In the genomic region with DNA sequence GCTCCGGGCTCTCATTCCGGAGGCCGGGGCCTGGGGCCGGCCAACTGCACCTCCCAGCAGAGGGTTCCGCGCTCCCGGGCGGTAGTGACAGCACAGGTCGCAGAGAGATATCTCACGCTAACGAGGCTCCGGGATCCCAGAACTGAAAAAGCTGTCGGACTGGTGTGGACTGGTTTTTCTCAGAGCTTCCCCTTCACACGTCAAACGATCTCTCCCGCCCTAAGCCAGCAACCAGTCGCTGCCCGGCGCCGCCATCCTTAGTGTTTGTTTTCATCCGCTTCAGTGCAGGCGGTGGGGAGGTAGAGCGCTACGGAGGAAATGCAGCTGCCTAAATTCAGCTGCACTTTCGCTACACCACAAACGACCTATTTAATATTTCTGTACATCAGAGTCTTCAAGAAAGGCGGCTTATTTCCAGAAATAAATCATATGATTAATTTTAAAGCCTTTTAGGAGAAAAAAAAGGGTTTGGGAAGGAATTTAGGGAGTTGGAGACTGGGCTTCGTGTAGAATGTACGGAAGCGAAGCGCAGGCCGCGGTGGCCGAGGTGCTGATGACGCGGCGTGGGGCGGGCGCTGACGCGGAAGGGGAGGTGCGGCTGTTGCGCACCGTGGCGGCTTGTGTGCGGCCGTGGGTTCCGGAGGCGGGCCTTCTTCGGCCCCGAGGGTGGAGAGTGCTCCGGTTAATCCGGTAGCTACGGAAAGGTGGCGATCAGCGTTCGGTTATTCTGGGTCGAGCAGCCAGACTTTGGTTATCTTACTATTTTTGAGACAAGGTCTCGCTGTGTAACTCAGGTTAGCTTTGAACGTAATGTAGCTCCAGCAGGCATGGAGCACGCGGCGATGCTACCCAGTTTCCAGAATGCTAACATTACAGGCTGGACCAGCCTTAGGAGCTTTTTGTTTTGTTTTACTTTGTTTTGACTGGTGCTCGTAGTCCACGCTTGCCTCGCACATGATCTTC, we compare ENCODE assay signal across 8 mouse cellular contexts. TPM values are rescaled to one million over a fixed set of nuclear protein-coding genes. Genes with fewer than 3 reads are reported as not detected.
A peak's percentile ranks its signal among the peaks of the same experiment; 100 is the strongest.
DNase-seq lines count a peak whose midpoint lies in the region; ATAC-seq lines count a peak whose summit lies in the region.

A gene (minus strand): TSS at position 305 of the 963 bp plus-strand sequence.
A gene (plus strand): TSS at position 581 of the 963 bp plus-strand sequence.

- no peaks in the 10 kb centered on the region for H3K27me3 ChIP-seq in forebrain, embryonic 10.5 days (ENCODE audit: poor library complexity, severe bottlenecking)
- no peaks in the 10 kb centered on the region for H3K27me3 ChIP-seq in heart, embryonic 16.5 days (ENCODE audit: control insufficient read depth, insufficient read depth, low read length)
- no peaks in the 10 kb centered on the region for H3K27me3 ChIP-seq in liver, embryonic 15.5 days
- H3K27me3 ChIP-seq in neural tube, embryonic 12.5 days (replicated peaks), result no peaks in the 10 kb centered on the region

- H3K4me1 ChIP-seq in forebrain, embryonic 10.5 days, result peaks cover 21% of the 10 kb centered on the region
- H3K4me1 ChIP-seq in heart, embryonic 16.5 days (ENCODE audit: control insufficient read depth, insufficient read depth, low read length), result peaks cover 14% of the 10 kb centered on the region
- H3K4me1 ChIP-seq in liver, embryonic 15.5 days (replicated peaks), result peaks cover 29% of the 10 kb centered on the region
- H3K4me1 ChIP-seq in neural tube, embryonic 12.5 days, result peaks cover 11% of the 10 kb centered on the region

- H3K36me3 ChIP-seq in forebrain, embryonic 10.5 days (replicated peaks), result peaks cover 6% of the 10 kb centered on the region; the same call in 1 of the 2 replicates
- peaks cover 3% of the 10 kb centered on the region; the same call in 1 of the 2 replicates for H3K36me3 ChIP-seq in heart, embryonic 16.5 days (ENCODE audit: control insufficient read depth, insufficient read depth)
- H3K36me3 ChIP-seq in liver, embryonic 15.5 days (replicated peaks), result no peaks in the 10 kb centered on the region
- H3K36me3 ChIP-seq in neural tube, embryonic 12.5 days, result no peaks in the 10 kb centered on the region

- peak; percentile 85 for DNase-seq in c-Kit-negative CD71-positive TER-119-positive erythroid progenitor cells, embryonic 14.5 days (ENCODE audit: low read depth, low spot score)
- DNase-seq in forebrain, embryonic 10.5 days (ENCODE audit: extremely low spot score, low spot score), result peak; percentile 89
- peak; percentile 94 to 97 for DNase-seq in kidney, postnatal 36 days
- peak; percentile 91 for DNase-seq in telencephalon, adult 2 months (ENCODE audit: low read depth, low spot score)

- peak within 1 kb of the TSS; percentile 93 for H3K4me2 ChIP-seq in heart, embryonic 16.5 days (ENCODE audit: low read depth, low read length)
- peak within 1 kb of the TSS; percentile 79 for H3K4me2 ChIP-seq in liver, embryonic 15.5 days
- peak within 1 kb of the TSS; percentile 87 for H3K4me2 ChIP-seq in neural tube, embryonic 12.5 days (replicated peaks)

- H3K27ac ChIP-seq in forebrain, embryonic 10.5 days, result peak within 1 kb of the TSS; percentile 91
- H3K27ac ChIP-seq in heart, embryonic 16.5 days (ENCODE audit: low read length), result peak within 1 kb of the TSS; percentile 77
- peak within 1 kb of the TSS; percentile 89 for H3K27ac ChIP-seq in liver, embryonic 15.5 days (replicated peaks)
- H3K27ac ChIP-seq in neural tube, embryonic 12.5 days, result no peak within 1 kb of the TSS

- peak within 1 kb of the TSS; percentile 90 for H3K9ac ChIP-seq in heart, embryonic 16.5 days (ENCODE audit: low read length)
- peak within 1 kb of the TSS; percentile 78 for H3K9ac ChIP-seq in liver, embryonic 15.5 days
- H3K9ac ChIP-seq in neural tube, embryonic 12.5 days, result peak within 1 kb of the TSS; percentile 75

- ATAC-seq in CD4-positive, CD25-positive, alpha-beta regulatory T cell, adult 4 months, result peak; percentile 97
- peak; percentile 96 for ATAC-seq in heart, embryonic 16.5 days (replicated peaks; ENCODE audit: extremely low read depth, insufficient read depth, low FRiP score)
- ATAC-seq in liver, embryonic 15.5 days (ENCODE audit: insufficient read depth), result peak; percentile 99
- peak; percentile 99 for ATAC-seq in neural tube, embryonic 12.5 days (ENCODE audit: low FRiP score, low read depth)

- under 1% methylated on average over 66 of the region's 66 CpGs for WGBS in forebrain, embryonic 10.5 days
- under 1% methylated on average over 66 of the region's 66 CpGs for WGBS in heart, embryonic 16.5 days
- under 1% methylated on average over 66 of the region's 66 CpGs for WGBS in liver, embryonic 15.5 days (ENCODE audit: insufficient replicate concordance)
- WGBS in neural tube, embryonic 12.5 days, result under 1% methylated on average over 66 of the region's 66 CpGs

- peak within 1 kb of the TSS; percentile 91 for H3K4me3 ChIP-seq in forebrain, embryonic 10.5 days
- peak within 1 kb of the TSS; percentile 98 for H3K4me3 ChIP-seq in heart, embryonic 16.5 days (ENCODE audit: low read length)
- peak within 1 kb of the TSS; percentile 94 for H3K4me3 ChIP-seq in liver, embryonic 15.5 days (replicated peaks)
- peak within 1 kb of the TSS; percentile 89 for H3K4me3 ChIP-seq in neural tube, embryonic 12.5 days

- no peaks in the 10 kb centered on the region for H3K9me3 ChIP-seq in forebrain, embryonic 10.5 days
- H3K9me3 ChIP-seq in heart, embryonic 16.5 days (replicated peaks; ENCODE audit: control insufficient read depth, low read length), result no peaks in the 10 kb centered on the region
- H3K9me3 ChIP-seq in liver, embryonic 15.5 days (replicated peaks), result no peaks in the 10 kb centered on the region
- no peaks in the 10 kb centered on the region for H3K9me3 ChIP-seq in neural tube, embryonic 12.5 days

RNA-seq across cellular contexts. Expression of the first gene that starts in this region (rescaled TPM):
- 10 to 100 TPM; 28.7 to 34.9 TPM for polyA plus RNA-seq in CD4-positive, CD25-positive, alpha-beta regulatory T cell, adult 4 months (2017; shearing (Covaris generic))
- polyA plus RNA-seq in forebrain, embryonic 10.5 days (2016; fragmentation: Nextera tagmentation; extraction: Ambion mirVana), result 20.6 and 21.6 TPM in 2 replicates
- polyA plus RNA-seq in heart, embryonic 16.5 days (2015; fragmentation: Nextera tagmentation; extraction: Ambion mirVana), result 25.2 and 26.0 TPM in 2 replicates
- polyA plus RNA-seq in liver, embryonic 15.5 days (2015; fragmentation: Nextera tagmentation; extraction: Ambion mirVana), result 13.4 and 14.1 TPM in 2 replicates
- 33.5 and 36.6 TPM in 2 replicates for polyA plus RNA-seq in neural tube, embryonic 12.5 days (2016; fragmentation: Nextera tagmentation; extraction: Ambion mirVana)

RNA-seq across cellular contexts. Expression of the second gene that starts in this region (rescaled TPM):
- 10 to 100 TPM; 16.2 to 21.4 TPM for polyA plus RNA-seq in CD4-positive, CD25-positive, alpha-beta regulatory T cell, adult 4 months (2017; shearing (Covaris generic))
- 22.9 and 23.2 TPM in 2 replicates for polyA plus RNA-seq in forebrain, embryonic 10.5 days (2016; fragmentation: Nextera tagmentation; extraction: Ambion mirVana)
- 12.2 and 12.5 TPM in 2 replicates for polyA plus RNA-seq in heart, embryonic 16.5 days (2015; fragmentation: Nextera tagmentation; extraction: Ambion mirVana)
- polyA plus RNA-seq in liver, embryonic 15.5 days (2015; fragmentation: Nextera tagmentation; extraction: Ambion mirVana), result 6.7 and 8.3 TPM in 2 replicates
- polyA plus RNA-seq in neural tube, embryonic 12.5 days (2016; fragmentation: Nextera tagmentation; extraction: Ambion mirVana), result 22.3 and 24.7 TPM in 2 replicates
